Mouse (Mus musculus) skeletal muscle tissue, postnatal 0 days (tissue): ENCODE data around the gene Zbtb12. TPM values are rescaled to one million over a fixed set of nuclear protein-coding genes. Genes with fewer than 3 reads are reported as not detected.

ENCODE experiments used
- microRNA-seq, 2 experiments: library from miRNA; unstranded; fragments of <30 nt; microRNA quantifications; one replicate each; pipeline ENCODE4; 2016
- polyA plus RNA-seq: library from polyadenylated mRNA; unstranded; fragments of >200 nt; fragmentation: Nextera tagmentation; extraction: Ambion mirVana; gene quantifications from 2 replicates; pipeline ENCODE4 v1.2.1, GENCODE M21; 2015

Gene Zbtb12
- polyA plus RNA-seq = 0.87 and 0.99 TPM in 2 replicates

GRCm38 (mm10) chr17:34879336-34879879 lies at the start of gene Zbtb12:
Zbtb12 (plus strand) TSS chr17:34879483.

GRCm38 (mm10) chr17:34836856-34837221 lies 42.4 kb upstream of the Zbtb12 start, which contains the start of the genes Stk19 and Dxo:
Stk19 (minus strand) TSS chr17:34836945.
Dxo (plus strand) TSS chr17:34837019.

GRCm38 (mm10) chr17:34849722-34850516 lies 29.4 kb upstream of the Zbtb12 start, which contains the start of the genes Skiv2l and Nelfe:
Skiv2l (minus strand) TSS chr17:34850210.
Nelfe (plus strand) TSS chr17:34850391.

GRCm38 (mm10) chr17:34862416-34863081 lies 16.7 kb upstream of the Zbtb12 start, which contains the start of gene Cfb:
Cfb (minus strand) TSS chr17:34862518.

GRCm38 (mm10) chr17:34881683-34882310 lies 2.5 kb downstream of the Zbtb12 start, which contains the start of gene Gm20547:
Gm20547 (minus strand) TSS chr17:34882042.

GRCm38 (mm10) chr17:34898160-34898586 lies 18.9 kb downstream of the Zbtb12 start, which contains the start of the genes C2 and Ehmt2:
C2 (minus strand) TSS chr17:34898265.
Ehmt2 (plus strand) TSS chr17:34898469.

GRCm38 (mm10) chr17:34913930-34914665 lies 34.8 kb downstream of the Zbtb12 start, which contains the start of gene Slc44a4:
Slc44a4 (plus strand) TSS chr17:34914466.

GRCm38 (mm10) chr17:34931061-34931734 lies 51.9 kb downstream of the Zbtb12 start, which contains the start of gene Neu1:
Neu1 (plus strand) TSS chr17:34931253.

Small RNA genes lying within 50 kb of the gene (microRNA-seq; reads per million reads assigned to microRNA genes)
- gene Mir6970 = 0 reads per million in 2 experiments
- gene Mir6971 = 0.10 to 1.7 reads per million in 2 experiments
- gene Mir6972 = 0 reads per million in 2 experiments

Other genes with a start within 250 kb of the Zbtb12 start
- gene Prrt1, start 249.9 kb upstream of the Zbtb12 start, polyA plus RNA-seq = 0.08 and 0.19 TPM in 2 replicates
- 10.5 and 13.4 TPM in 2 replicates for gene Fkbpl, start 234.7 kb upstream of the Zbtb12 start, polyA plus RNA-seq
- gene Atf6b, start 232.3 kb upstream of the Zbtb12 start, polyA plus RNA-seq = 16.5 and 20.5 TPM in 2 replicates
- gene Tnxb, start 208.9 kb upstream of the Zbtb12 start, polyA plus RNA-seq = 15.2 and 16.9 TPM in 2 replicates
- gene C4b, start 135.6 kb upstream of the Zbtb12 start, polyA plus RNA-seq = 0.82 and 3.6 TPM in 2 replicates
- not detected in 2 replicates for gene Cyp21a1, start 74.9 kb upstream of the Zbtb12 start, polyA plus RNA-seq
- gene Stk19, start 42.5 kb upstream of the Zbtb12 start, polyA plus RNA-seq = 11.6 and 15.6 TPM in 2 replicates
- 21.0 and 22.2 TPM in 2 replicates for gene Dxo, start 42.5 kb upstream of the Zbtb12 start, polyA plus RNA-seq
- 15.7 and 16.8 TPM in 2 replicates for gene Skiv2l, start 29.3 kb upstream of the Zbtb12 start, polyA plus RNA-seq
- 33.1 and 42.1 TPM in 2 replicates for gene Nelfe, start 29.1 kb upstream of the Zbtb12 start, polyA plus RNA-seq
- 4.1 and 6.3 TPM in 2 replicates for gene Cfb, start 17.0 kb upstream of the Zbtb12 start, polyA plus RNA-seq
- gene Gm20547, start 2.6 kb downstream of the Zbtb12 start, polyA plus RNA-seq = not detected in 2 replicates
- 5.1 and 9.4 TPM in 2 replicates for gene C2, start 18.8 kb downstream of the Zbtb12 start, polyA plus RNA-seq
- gene Ehmt2, start 19.0 kb downstream of the Zbtb12 start, polyA plus RNA-seq = 26.7 and 27.6 TPM in 2 replicates
- gene Slc44a4, start 35.0 kb downstream of the Zbtb12 start, polyA plus RNA-seq = not detected in 2 replicates
- 12.8 and 14.9 TPM in 2 replicates for gene Neu1, start 51.8 kb downstream of the Zbtb12 start, polyA plus RNA-seq
- 0.12 and 0.27 TPM in 2 replicates for gene Hspa1b, start 79.8 kb downstream of the Zbtb12 start, polyA plus RNA-seq
- 0.32 TPM in 1 of 2 replicates, not detected in the other for gene Gm20481, start 90.4 kb downstream of the Zbtb12 start, polyA plus RNA-seq
- gene Hspa1a, start 92.7 kb downstream of the Zbtb12 start, polyA plus RNA-seq = 2.5 and 3.8 TPM in 2 replicates
- 2.7 and 2.8 TPM in 2 replicates for gene Hspa1l, start 93.2 kb downstream of the Zbtb12 start, polyA plus RNA-seq
- gene Lsm2, start 102.4 kb downstream of the Zbtb12 start, polyA plus RNA-seq = 54.1 and 55.4 TPM in 2 replicates
- gene Vars, start 121.5 kb downstream of the Zbtb12 start, polyA plus RNA-seq = 27.6 and 32.6 TPM in 2 replicates
- 0.46 and 0.53 TPM in 2 replicates for gene Vwa7, start 137.1 kb downstream of the Zbtb12 start, polyA plus RNA-seq
- 10.6 and 11.5 TPM in 2 replicates for gene Sapcd1, start 148.5 kb downstream of the Zbtb12 start, polyA plus RNA-seq
- 2.2 and 3.5 TPM in 2 replicates for gene Msh5, start 167.3 kb downstream of the Zbtb12 start, polyA plus RNA-seq
- gene Clic1, start 170.5 kb downstream of the Zbtb12 start, polyA plus RNA-seq = 115 and 138 TPM in 2 replicates
- 144 and 157 TPM in 2 replicates for gene Ddah2, start 179.6 kb downstream of the Zbtb12 start, polyA plus RNA-seq
- 11.3 TPM in 1 of 2 replicates, not detected in the other for gene Ly6g6c, start 185.9 kb downstream of the Zbtb12 start, polyA plus RNA-seq
- 0.08 and 0.30 TPM in 2 replicates for gene Mpig6b, start 186.7 kb downstream of the Zbtb12 start, polyA plus RNA-seq
- gene Ly6g6e, start 197.4 kb downstream of the Zbtb12 start, polyA plus RNA-seq = 2.1 TPM in 1 of 2 replicates, not detected in the other
- 0.49 and 1.2 TPM in 2 replicates for gene Ly6g6d, start 198.6 kb downstream of the Zbtb12 start, polyA plus RNA-seq
- gene Ly6g6f, start 206.1 kb downstream of the Zbtb12 start, polyA plus RNA-seq = 0.11 and 0.29 TPM in 2 replicates
- gene Abhd16a, start 209.8 kb downstream of the Zbtb12 start, polyA plus RNA-seq = 87.8 and 89.8 TPM in 2 replicates
- 0.38 TPM in 1 of 2 replicates, not detected in the other for gene Ly6g5c, start 228.8 kb downstream of the Zbtb12 start, polyA plus RNA-seq
- gene Ly6g5b, start 235.9 kb downstream of the Zbtb12 start, polyA plus RNA-seq = 0.22 and 0.37 TPM in 2 replicates
- gene Gpank1, start 242.0 kb downstream of the Zbtb12 start, polyA plus RNA-seq = 8.4 and 9.1 TPM in 2 replicates
- gene Csnk2b, start 242.6 kb downstream of the Zbtb12 start, polyA plus RNA-seq = 203 and 204 TPM in 2 replicates
- 10.6 and 11.8 TPM in 2 replicates for gene D17H6S53E, start 246.9 kb downstream of the Zbtb12 start, polyA plus RNA-seq